ENCODE assay signal across 11 mouse cellular contexts in the genomic region with DNA sequence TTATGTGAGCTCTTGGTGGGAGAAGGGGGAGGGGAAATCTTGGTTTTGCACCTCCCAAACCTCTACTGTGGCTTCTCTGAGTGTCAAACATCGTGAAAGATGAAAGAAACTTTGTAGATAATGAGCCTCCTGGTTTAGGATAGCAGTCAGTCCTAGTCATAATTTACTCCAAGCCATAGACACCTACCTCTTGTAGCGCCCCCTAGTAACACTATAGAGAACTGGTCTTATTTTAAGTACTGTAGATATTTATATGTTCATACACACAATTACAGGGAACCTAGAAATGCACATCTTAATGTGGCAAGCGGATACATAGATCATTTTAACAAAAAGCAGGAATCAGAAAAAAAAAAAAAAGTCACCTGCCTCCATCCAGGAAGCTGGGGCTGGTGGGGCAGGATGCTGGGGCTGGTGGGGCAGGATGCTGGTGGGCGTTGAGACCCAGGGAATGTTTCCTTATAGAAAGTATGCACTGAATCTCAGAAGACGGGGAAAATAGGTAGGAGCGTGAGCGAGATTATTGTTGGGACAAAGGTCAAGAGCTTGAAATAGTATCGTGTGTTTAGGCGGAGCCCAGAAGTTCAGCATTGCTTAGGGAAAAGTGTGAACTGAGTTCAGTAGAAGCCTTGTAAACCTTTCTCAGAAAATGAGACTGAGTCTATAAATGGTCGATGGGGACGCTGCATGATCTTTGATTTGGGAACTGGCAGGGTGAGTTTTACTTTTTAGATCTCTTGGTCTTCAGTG. TPM values are rescaled to one million over a fixed set of nuclear protein-coding genes. Genes with fewer than 3 reads are reported as not detected.
A peak's percentile ranks its signal among the peaks of the same experiment; 100 is the strongest.
DNase-seq lines count a peak whose midpoint lies in the region; ATAC-seq and TF ChIP-seq lines count a peak whose summit lies in the region.
"Had no signal": no experiment of that assay in that cellular context is flagged by ENCODE, and none has a peak within 500 bp of the region (broad histone marks: within the 10 kb centered on the region; RNA-seq: fewer than 3 reads in every experiment).

No protein-coding gene starts in this region.

- DNase-seq in heart, postnatal 36 days, result no peak
- DNase-seq in lung, adult 2 months, result no peak
- DNase-seq in retina, postnatal 1 day, result no peak
- DNase-seq in thymus, postnatal 14 days, result no peak
- DNase-seq: gastrocnemius, postnatal 36 days; right cerebral cortex, postnatal 25 days had no signal

- no peaks in the 10 kb centered on the region for H3K36me3 ChIP-seq in heart, embryonic 16.5 days (ENCODE audit: control insufficient read depth, insufficient read depth)
- H3K36me3 ChIP-seq in lung, embryonic 16.5 days (ENCODE audit: control insufficient read depth, insufficient read depth, low read length), result no peaks in the 10 kb centered on the region
- no peaks in the 10 kb centered on the region for H3K36me3 ChIP-seq in intestine, embryonic 16.5 days (ENCODE audit: control insufficient read depth, insufficient read depth, low read length)
- H3K36me3 ChIP-seq in stomach, embryonic 15.5 days, result no peaks in the 10 kb centered on the region

- H3K4me2 ChIP-seq in heart, embryonic 16.5 days (ENCODE audit: low read depth, low read length), result no peak overlapping the region
- H3K4me2 ChIP-seq in lung, embryonic 16.5 days (ENCODE audit: low read depth, low read length), result no peak overlapping the region
- no peak overlapping the region for H3K4me2 ChIP-seq in intestine, embryonic 16.5 days (ENCODE audit: low read depth, low read length)
- H3K4me2 ChIP-seq in stomach, embryonic 15.5 days, result no peak overlapping the region

- intact Hi-C loops in heart, postnatal 36 days (cut with DNase I), result loop anchor here (5.0 kb wide), 1 partner anchor 34 kb away; a partner anchor contains a TSS

- 0 out of 2 replicates have a peak overlapping the region, but pooled peaks have one; percentile 12 for H3K27ac ChIP-seq in heart, embryonic 16.5 days (ENCODE audit: low read length)
- peak overlapping the region; percentile 30; the same call in 1 of the 2 replicates for H3K27ac ChIP-seq in lung, embryonic 16.5 days (ENCODE audit: low read length)
- peak overlapping the region; percentile 58 for H3K27ac ChIP-seq in intestine, embryonic 16.5 days (ENCODE audit: low read length)
- peak overlapping the region; percentile 36; the same call in 1 of the 2 replicates for H3K27ac ChIP-seq in stomach, embryonic 15.5 days

- no peak for ATAC-seq in heart, embryonic 16.5 days (replicated peaks; ENCODE audit: extremely low read depth, insufficient read depth, low FRiP score)
- peak; percentile 44 for ATAC-seq in lung, embryonic 16.5 days (ENCODE audit: low read depth)
- peak; percentile 78 for ATAC-seq in intestine, embryonic 16.5 days
- peak; percentile 47; the same call in 1 of the 2 replicates for ATAC-seq in stomach, embryonic 15.5 days (ENCODE audit: insufficient read depth, low FRiP score, low read depth)

- TF ChIP-seq POLR2A in lung, adult 2 months (IDR thresholded peaks at IDR 0.05; ENCODE audit: borderline replicate concordance, extremely low read depth, low read depth, low read length), result no peak

- no peak overlapping the region for H3K4me3 ChIP-seq in heart, embryonic 16.5 days (ENCODE audit: low read length)
- no peak overlapping the region for H3K4me3 ChIP-seq in lung, embryonic 16.5 days (ENCODE audit: low read length)
- no peak overlapping the region for H3K4me3 ChIP-seq in lung, adult 2 months (replicated peaks; ENCODE audit: extremely low read depth, low read depth, low read length)
- H3K4me3 ChIP-seq in intestine, embryonic 16.5 days (ENCODE audit: low read length), result no peak overlapping the region
- H3K4me3 ChIP-seq in stomach, embryonic 15.5 days (replicated peaks), result no peak overlapping the region

- no peaks in the 10 kb centered on the region for H3K9me3 ChIP-seq in heart, embryonic 16.5 days (replicated peaks; ENCODE audit: control insufficient read depth, low read length)
- no peaks in the 10 kb centered on the region for H3K9me3 ChIP-seq in lung, embryonic 16.5 days (ENCODE audit: control insufficient read depth, low read length)
- H3K9me3 ChIP-seq in intestine, embryonic 16.5 days (ENCODE audit: control insufficient read depth, low read length), result no peaks in the 10 kb centered on the region
- H3K9me3 ChIP-seq in stomach, embryonic 15.5 days, result no peaks in the 10 kb centered on the region

- no peaks in the 10 kb centered on the region for H3K4me1 ChIP-seq in heart, embryonic 16.5 days (ENCODE audit: control insufficient read depth, insufficient read depth, low read length)
- no peaks in the 10 kb centered on the region for H3K4me1 ChIP-seq in lung, embryonic 16.5 days (replicated peaks; ENCODE audit: control insufficient read depth, insufficient read depth, low read length)
- peaks cover 9% of the 10 kb centered on the region for H3K4me1 ChIP-seq in lung, adult 2 months (ENCODE audit: control insufficient read depth, insufficient read depth, low read length)
- 0 out of 2 replicates have a peak, but pooled peaks cover 2% of the 10 kb centered on the region for H3K4me1 ChIP-seq in intestine, embryonic 16.5 days (ENCODE audit: control insufficient read depth, insufficient read depth, low read length)
- no peaks in the 10 kb centered on the region for H3K4me1 ChIP-seq in stomach, embryonic 15.5 days

- no peaks in the 10 kb centered on the region for H3K27me3 ChIP-seq in heart, embryonic 16.5 days (ENCODE audit: control insufficient read depth, insufficient read depth, low read length)
- H3K27me3 ChIP-seq in lung, embryonic 16.5 days (ENCODE audit: control insufficient read depth, insufficient read depth, low read depth, low read length), result no peaks in the 10 kb centered on the region
- H3K27me3 ChIP-seq in intestine, embryonic 16.5 days (replicated peaks; ENCODE audit: control insufficient read depth, insufficient read depth, low read length), result no peaks in the 10 kb centered on the region
- no peaks in the 10 kb centered on the region for H3K27me3 ChIP-seq in stomach, embryonic 15.5 days (replicated peaks)
- H3K27me3 ChIP-seq: CH12.LX had no signal

- no peak for TF ChIP-seq CTCF in lung, adult 2 months (IDR thresholded peaks at IDR 0.05; ENCODE audit: insufficient read depth, low read length)

- 58% methylated on average over 11 of the region's 11 CpGs for WGBS in heart, embryonic 16.5 days
- 41% methylated on average over 11 of the region's 11 CpGs for WGBS in lung, embryonic 16.5 days
- 38% methylated on average over 11 of the region's 11 CpGs for WGBS in lung, adult 2 months
- WGBS in intestine, embryonic 16.5 days, result 56% methylated on average over 11 of the region's 11 CpGs
- WGBS in stomach, embryonic 15.5 days, result 61% methylated on average over 11 of the region's 11 CpGs

- no peak overlapping the region for H3K9ac ChIP-seq in heart, embryonic 16.5 days (ENCODE audit: low read length)
- no peak overlapping the region for H3K9ac ChIP-seq in lung, embryonic 16.5 days (ENCODE audit: low read length)
- H3K9ac ChIP-seq in intestine, embryonic 16.5 days (ENCODE audit: low read depth, low read length), result no peak overlapping the region
- H3K9ac ChIP-seq in stomach, embryonic 15.5 days, result no peak overlapping the region

RNA-seq across cellular contexts. Expression of a gene that starts 1.1 kb away (rescaled TPM):
- 0.08 and 0.10 TPM in 2 replicates for polyA plus RNA-seq in heart, embryonic 16.5 days (2015; fragmentation: Nextera tagmentation; extraction: Ambion mirVana)
- not detected for total RNA-seq in heart, postnatal 36 days (2021)
- polyA plus RNA-seq in lung, embryonic 16.5 days (2015; fragmentation: Nextera tagmentation; extraction: Ambion mirVana), result 0.35 and 0.40 TPM in 2 replicates
- 2.0 and 2.9 TPM in 2 replicates for polyA plus RNA-seq in lung, adult 2 months (2012; rRNA removed)
- polyA plus RNA-seq in intestine, embryonic 16.5 days (2015; fragmentation: Nextera tagmentation; extraction: Ambion mirVana), result 0.05 and 0.09 TPM in 2 replicates
- 0.06 and 0.14 TPM in 2 replicates for polyA plus RNA-seq in stomach, embryonic 15.5 days (2015; fragmentation: Nextera tagmentation; extraction: Ambion mirVana)

RNA-seq across cellular contexts. Expression of a gene that starts 20.0 kb away (rescaled TPM):
- polyA plus RNA-seq in heart, embryonic 16.5 days (2015; fragmentation: Nextera tagmentation; extraction: Ambion mirVana), result 3.8 and 4.6 TPM in 2 replicates
- total RNA-seq in heart, postnatal 36 days (2021), result 1 to 10 TPM; 1.4 to 2.0 TPM
- 7.6 TPM in 2 replicates for polyA plus RNA-seq in lung, embryonic 16.5 days (2015; fragmentation: Nextera tagmentation; extraction: Ambion mirVana)
- 1.7 and 2.1 TPM in 2 replicates for polyA plus RNA-seq in lung, adult 2 months (2012; rRNA removed)
- 3.8 and 4.3 TPM in 2 replicates for polyA plus RNA-seq in intestine, embryonic 16.5 days (2015; fragmentation: Nextera tagmentation; extraction: Ambion mirVana)
- polyA plus RNA-seq in stomach, embryonic 15.5 days (2015; fragmentation: Nextera tagmentation; extraction: Ambion mirVana), result 6.3 and 6.8 TPM in 2 replicates

RNA-seq across cellular contexts. Expression of a gene that starts 33.4 kb away (rescaled TPM):
- polyA plus RNA-seq in heart, embryonic 16.5 days (2015; fragmentation: Nextera tagmentation; extraction: Ambion mirVana), result 9.2 and 11.2 TPM in 2 replicates
- 10 to 100 TPM; 29.6 to 38.7 TPM for total RNA-seq in heart, postnatal 36 days (2021)
- 24.7 and 29.8 TPM in 2 replicates for polyA plus RNA-seq in lung, embryonic 16.5 days (2015; fragmentation: Nextera tagmentation; extraction: Ambion mirVana)
- polyA plus RNA-seq in lung, adult 2 months (2012; rRNA removed), result 67.8 and 88.4 TPM in 2 replicates
- 11.7 and 13.9 TPM in 2 replicates for polyA plus RNA-seq in intestine, embryonic 16.5 days (2015; fragmentation: Nextera tagmentation; extraction: Ambion mirVana)
- polyA plus RNA-seq in stomach, embryonic 15.5 days (2015; fragmentation: Nextera tagmentation; extraction: Ambion mirVana), result 9.9 and 11.3 TPM in 2 replicates
- total RNA-seq: CH12.LX had no signal
